Mouse (Mus musculus) MEL (cell line): Measurements from ENCODE around the gene Il17re.

Source experiments
- CHD2 ChIP-seq: IDR thresholded peaks from 2 replicates; pipeline ENCODE4 v1.6.1; 2011; ENCODE audit warnings: low read length, improper control_type of control experiment
- ELF1 ChIP-seq: IDR thresholded peaks from 2 replicates; pipeline ENCODE4 v1.6.1; 2014; ENCODE audit warnings: low read depth, mild to moderate bottlenecking, inconsistent platforms, low read length, improper control_type of control experiment, moderate library complexity
- EP300 ChIP-seq, 2 experiments: IDR thresholded peaks; 2 replicates each; pipeline ENCODE4 v1.6.1; 2011; ENCODE audit warnings: improper control_type of control experiment in 2 of 2, low read length in 2 of 2, low read depth in 1 of 2, mild to moderate bottlenecking in 1 of 2
- MXI1 ChIP-seq: IDR thresholded peaks from 2 replicates; pipeline ENCODE4 v1.6.1; 2011; ENCODE audit warnings: mild to moderate bottlenecking, low read depth, low read length, improper control_type of control experiment
- POLR2A ChIP-seq, 2 experiments: IDR thresholded peaks; 2 replicates each; pipeline ENCODE4 v1.6.1; 2011 to 2012; ENCODE audit warnings: low read length in 2 of 2, mild to moderate bottlenecking in 2 of 2, control low read depth in 1 of 2, improper control_type of control experiment in 1 of 2, low read depth in 1 of 2, moderate library complexity in 1 of 2; ENCODE audit not compliant: control insufficient read depth in 1 of 2, insufficient read depth in 1 of 2, poor library complexity in 1 of 2
- RAD21 ChIP-seq: IDR thresholded peaks from 2 replicates; pipeline ENCODE4 v1.6.1; 2011; ENCODE audit warnings: mild to moderate bottlenecking, low read depth, low read length, improper control_type of control experiment
- USF1 ChIP-seq: IDR thresholded peaks from 2 replicates; pipeline ENCODE4 v1.6.1; 2014; ENCODE audit warnings: low read depth, mild to moderate bottlenecking, inconsistent platforms, low read length, improper control_type of control experiment, moderate library complexity

DNA sequence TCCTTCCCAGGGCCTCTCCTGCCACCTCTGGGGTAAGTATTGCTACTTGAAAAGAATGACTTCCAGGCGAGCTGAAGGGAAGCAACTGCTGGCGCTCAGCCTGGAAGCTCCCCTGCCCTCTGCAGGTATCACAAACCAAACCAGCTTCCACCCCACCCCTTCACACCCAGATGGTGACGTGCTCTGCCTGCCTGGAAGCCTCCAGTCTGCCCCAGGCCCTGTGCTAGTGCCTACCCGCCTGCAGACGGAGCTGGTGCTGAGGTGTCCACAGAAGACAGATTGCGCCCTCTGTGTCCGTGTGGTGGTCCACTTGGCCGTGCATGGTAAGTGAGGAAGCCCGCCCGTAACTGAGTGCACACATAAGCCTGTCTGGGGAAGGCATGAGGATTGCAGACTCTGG, 13.8 kb downstream of the Il17re start:
- TF ChIP-seq ELF1 (no peak), CHD2 (no peak), RAD21 (no peak), POLR2A (IDR thresholded peaks at IDR 0.05; ENCODE audit: control insufficient read depth in 1 of 2, insufficient read depth in 1 of 2, low read depth in 1 of 2, low read length in 2 of 2, poor library complexity in 1 of 2) (no peak), MXI1 (no peak), EP300 (IDR thresholded peaks at IDR 0.05; ENCODE audit: low read depth in 1 of 2, low read length in 2 of 2) (no peak), USF1 (no peak)
